Mouse (Mus musculus) fibroblast of lung, adult 2 months (primary cell): Measurements from ENCODE around the gene Tcea3.

Experiments
- DNase-seq: peaks from one replicate; pipeline ENCODE4 v3.0.0-alpha.2; 2011; ENCODE audit warnings: low read depth

Tcea3 gene

DNA sequence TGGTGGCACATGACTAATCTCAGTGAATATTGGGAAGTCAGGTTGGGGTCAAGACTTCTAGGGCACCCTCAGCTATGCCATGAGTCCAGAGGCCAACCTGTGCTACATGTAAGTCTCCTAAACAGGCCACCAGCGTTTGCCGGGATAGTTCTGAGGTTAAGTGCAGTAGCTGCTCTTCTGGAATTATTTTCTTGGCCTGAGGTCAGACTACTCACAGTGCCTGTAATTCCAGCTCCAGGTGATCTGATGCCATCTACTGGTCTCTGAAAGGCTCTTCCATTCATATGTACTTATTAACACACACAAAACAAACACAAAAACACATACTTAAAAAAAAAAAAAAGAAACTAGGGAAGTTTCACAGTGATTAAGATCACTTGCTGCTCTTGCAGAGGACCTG lies 76.7 kb downstream of the Tcea3 start:
- no peak for DNase-seq
